Mouse (Mus musculus): ENCODE results near the gene Tex101.
A peak's percentile ranks its signal among the peaks of the same experiment; 100 is the strongest.
"Not testable (repeated sequence)": the region's sequence is repeated elsewhere in the genome, so short reads cannot be mapped to it uniquely, and the experiment has no call there.

Gene Tex101

DNA sequence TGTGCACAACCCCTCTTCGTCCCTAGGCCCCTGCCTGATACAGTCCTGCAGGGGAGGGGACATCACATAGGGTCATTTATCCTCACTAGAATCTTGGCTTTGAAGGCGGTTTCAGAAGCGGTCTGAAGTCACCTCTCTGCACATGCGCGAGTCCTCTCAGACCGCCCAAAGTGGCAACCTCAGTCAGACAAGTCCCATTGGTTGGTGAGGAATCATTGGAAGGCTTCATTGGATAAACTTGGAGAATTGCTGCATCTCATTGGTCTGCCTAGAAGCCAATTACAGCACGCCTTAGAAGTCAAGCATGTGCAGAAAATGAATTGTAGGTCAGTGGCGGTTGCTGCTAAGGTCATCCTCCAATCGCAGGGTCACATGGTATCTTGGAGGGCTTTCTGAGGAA is at the start of gene Tex101:
Gene Tex101 (minus strand): TSS at position 101 of the 400 bp plus-strand sequence.
- no peak for DNase-seq

DNA sequence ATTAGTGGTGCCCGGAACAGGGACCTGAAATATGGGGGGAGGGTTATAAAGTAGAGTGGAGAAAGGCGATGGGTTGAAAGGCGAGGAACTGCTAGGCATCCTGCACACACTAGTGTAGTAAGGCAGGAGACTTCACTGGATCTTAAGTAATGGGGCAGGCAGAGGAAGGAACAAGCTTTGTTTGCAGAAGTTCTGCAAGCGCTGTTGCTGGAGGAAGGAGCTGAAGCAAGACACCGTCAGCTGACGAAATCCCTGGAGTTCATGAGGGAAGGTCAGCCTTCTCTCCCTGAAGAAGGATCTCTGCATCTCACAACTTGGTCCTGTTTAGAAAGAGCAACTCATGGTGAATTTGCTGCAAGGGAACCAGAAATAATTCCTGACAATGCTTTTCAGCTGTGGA is 38.6 kb upstream of the Tex101 start:
- DNase-seq, result no peak

DNA sequence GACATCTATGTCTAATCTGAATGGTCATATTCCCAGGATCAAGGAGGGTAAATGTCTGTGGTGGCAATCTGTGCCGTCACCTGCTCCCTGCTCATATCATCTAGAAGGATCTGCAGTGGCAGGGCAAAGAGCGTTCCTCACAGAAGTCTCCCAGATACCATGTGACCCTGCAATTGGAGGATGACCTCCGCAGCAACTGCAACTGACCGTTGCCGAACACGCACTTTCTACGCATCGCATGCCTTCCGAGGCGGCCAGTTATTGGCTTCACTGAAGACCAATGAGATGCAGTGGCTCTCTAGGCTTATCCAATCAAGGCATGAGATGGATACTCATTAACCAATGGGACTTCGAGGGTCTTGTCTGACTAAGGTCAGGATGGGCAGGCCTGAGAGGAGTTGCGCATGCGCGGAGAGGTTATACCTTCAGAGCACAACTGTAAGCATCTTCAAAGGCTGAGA is 32.4 kb upstream of the Tex101 start, which contains the start of gene BC049730:
Gene BC049730 (plus strand): TSS at position 411 of the 461 bp plus-strand sequence.
- DNase-seq, result no peak

DNA sequence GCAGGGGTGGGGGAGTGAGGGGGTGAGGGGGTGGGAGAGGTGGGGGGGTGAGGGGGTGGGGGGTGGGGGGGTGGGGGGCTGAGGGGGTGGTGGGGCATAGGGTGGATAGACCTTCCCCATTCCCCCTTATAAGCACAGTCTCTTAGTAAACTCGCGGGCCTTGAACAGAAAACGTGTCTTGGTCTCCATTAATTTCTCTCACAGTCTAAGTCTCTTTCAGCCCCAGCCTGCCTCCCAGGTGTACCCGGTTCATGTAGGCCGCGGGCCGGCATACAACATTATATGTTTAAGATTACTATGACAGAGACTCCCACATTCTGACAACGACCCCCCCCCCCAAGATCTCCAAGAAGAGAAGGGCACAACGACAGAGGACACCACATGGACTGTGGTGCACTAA is 26.4 kb upstream of the Tex101 start:
- not testable (repeated sequence) for DNase-seq

DNA sequence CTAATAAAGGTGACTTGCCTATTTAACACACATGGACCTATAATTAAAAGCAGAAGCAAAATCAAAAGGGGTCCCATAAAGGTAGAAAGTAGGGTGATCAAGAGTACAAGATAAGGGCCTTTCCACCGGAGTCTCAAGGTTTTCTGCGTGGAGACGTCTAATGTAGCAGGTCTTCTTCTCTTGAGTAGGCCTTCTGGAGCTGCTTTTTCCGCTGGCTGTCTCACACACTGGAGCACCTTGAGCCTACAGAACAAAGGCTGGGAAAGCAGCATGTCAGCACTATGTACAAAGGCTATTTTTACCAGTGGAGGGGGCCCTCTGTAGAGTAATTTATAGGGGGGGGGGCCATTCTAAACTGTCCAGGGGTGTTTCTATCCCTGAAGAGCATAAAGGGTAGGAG is 21.4 kb upstream of the Tex101 start:
- not testable (repeated sequence) for DNase-seq

- DNase-seq, result not testable (repeated sequence)
These were observed 16.2 kb upstream of the Tex101 start for GRCm38 (mm10) chr7:24692693-24693092.

DNA sequence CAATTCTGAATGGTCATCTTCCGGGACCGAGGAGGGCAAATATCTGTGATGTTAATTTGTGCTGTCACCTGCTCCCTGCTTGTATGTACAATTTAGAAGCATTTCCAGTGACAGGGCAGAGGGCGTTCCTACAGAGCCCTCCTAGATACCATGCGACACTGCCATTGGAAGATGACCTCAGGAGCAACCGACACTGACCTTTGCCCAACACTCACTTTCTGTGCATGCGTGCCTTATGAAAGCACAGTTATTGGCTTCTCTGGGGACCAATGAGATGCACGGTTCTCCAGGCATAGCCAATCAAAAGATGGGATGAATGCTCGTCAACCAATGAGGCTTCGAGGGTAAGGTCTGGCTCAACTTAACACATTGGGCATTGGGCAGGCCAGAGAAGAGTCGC is 11.0 kb upstream of the Tex101 start:
- DNase-seq, result not testable (repeated sequence)

DNA sequence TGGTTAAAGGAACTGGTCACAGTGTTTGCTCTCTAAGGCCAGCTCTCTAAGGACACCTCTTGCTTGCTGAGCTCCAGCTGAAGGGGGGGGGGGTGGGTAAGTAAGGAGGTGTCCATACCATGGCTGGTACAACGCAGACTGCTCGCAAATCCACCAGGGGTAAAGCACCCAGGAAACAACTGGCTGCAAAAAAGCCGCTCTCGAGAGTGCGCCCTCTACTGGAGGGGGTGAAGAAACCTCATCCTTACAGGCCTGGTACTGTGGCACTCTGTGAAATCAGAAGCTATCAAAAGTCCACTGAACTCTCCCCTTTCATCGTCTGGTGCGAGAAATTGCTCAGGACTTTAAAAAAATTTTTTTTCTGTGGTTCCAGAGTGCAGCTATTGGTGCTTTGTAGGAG is 7.6 kb upstream of the Tex101 start:
- DNase-seq, result not testable (repeated sequence)

DNA sequence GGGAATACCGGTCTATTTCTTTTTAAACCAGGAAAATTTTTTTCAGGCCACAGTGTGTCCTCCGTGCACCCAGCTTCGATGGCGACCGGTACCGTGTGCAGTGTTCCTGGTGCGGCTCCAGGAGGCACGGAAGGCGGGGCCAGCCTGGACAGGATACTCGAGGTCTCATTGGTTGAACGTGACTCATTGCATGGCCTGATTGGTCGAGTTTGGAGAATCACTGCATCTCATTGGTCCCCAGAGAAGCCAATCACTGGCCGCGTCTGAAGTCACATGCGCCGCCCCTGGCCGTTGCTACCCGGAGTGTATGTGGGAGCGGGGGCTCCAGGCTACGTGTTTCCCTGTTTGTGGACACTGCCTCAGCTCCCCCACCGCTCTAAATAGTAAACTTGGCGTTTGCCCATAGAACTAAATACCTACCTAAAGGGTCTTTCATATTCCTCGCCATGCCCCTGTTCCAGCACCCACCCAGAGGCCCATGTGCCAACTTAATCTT is 4.5 kb downstream of the Tex101 start:
- no peak for DNase-seq

DNA sequence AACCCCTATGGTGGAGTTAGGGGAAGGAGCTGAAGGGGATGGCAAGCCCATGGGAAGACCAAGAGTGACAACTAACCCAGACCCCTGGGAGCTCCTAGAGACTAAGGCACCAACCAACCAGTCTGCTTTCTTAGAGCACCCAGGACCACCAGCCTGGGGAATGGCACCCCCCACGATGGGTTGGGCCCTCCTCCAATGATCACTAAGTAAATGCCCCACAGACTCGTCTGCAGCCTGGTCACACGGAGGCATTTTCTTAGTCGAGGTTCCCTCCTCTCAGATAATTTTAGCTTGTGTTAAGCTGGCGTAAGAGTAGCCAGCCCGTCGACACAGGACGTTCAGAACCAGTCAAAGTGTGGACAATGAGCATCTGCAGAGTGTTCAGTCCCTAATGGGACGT is 11.5 kb downstream of the Tex101 start:
- no peak for DNase-seq

DNA sequence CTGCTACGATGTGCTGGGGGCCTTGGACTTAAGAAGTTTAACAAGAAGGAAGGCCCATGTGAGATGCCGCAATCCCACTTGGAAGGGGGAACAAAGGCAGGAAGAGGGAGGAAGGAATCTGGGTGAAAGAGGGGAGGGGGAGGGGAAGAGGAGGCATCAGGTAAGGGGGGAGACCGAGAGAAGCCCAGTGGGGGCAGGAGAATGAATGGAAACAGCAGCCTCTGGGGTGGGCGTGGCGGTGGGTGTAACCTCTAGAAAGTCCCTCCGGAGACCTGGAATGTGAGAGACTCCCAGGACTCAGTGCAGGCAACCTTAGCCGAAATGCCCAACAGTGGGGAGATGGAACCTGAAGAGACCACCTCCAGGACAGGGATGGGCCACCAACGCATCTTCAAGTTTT is 12.2 kb downstream of the Tex101 start:
- no peak for DNase-seq

DNA sequence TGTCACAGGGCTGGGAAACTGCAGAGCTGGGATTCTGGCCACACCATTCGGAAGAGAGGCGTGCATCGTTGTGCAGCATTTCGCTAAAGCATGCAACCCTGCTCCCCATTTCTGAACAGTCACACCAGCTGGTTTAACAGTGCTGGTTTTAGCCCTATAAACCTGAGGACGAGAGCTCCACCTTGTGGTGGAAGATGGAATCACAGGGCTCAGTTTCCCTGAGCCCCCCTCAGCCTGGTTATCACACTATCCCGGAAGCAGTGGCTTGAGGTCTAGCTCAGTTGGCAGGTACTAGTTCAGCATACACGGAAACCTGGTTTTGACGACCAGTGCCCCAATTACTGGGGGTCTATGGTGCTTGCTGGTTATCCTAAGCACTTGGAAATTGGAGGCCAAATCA is 13.9 kb downstream of the Tex101 start:
- peak; percentile 26 for DNase-seq

DNA sequence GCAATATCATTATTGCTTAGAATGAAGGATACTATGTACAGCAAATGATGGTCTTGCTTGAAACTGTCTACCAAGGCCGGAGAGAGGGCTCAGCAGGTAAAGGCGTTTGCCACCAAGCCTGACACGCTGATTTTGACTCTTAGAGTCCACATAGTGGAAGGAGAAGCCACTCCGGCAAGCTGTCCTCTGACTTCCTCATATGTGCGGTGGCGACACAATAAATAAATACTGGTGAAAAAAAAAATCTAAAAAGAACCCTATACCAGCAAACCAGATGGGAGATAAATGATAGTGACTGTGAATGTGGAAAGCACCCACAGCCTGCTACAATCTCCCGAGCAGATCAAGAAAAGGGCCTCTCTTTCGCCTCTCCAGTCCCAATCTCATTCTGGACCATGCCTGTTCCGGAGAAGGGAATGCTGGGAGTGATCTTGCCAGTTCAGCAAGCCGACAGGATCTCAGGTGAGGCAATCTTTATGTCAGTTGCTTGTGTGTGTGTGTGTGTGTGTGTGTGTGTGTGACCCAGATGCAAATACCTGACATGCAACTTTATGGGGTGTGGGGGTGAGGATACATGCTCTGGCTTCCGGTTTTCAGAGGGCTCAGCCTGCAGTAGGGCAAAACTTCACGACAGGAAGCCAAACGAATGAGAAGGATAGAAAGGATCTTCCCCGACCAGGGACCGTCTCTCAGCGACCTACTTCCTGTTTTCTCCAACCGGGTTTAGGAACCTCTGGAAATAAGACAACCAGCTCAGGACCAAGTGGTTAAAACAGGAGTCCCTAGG is 15.2 kb downstream of the Tex101 start:
- DNase-seq, result no peak

DNA sequence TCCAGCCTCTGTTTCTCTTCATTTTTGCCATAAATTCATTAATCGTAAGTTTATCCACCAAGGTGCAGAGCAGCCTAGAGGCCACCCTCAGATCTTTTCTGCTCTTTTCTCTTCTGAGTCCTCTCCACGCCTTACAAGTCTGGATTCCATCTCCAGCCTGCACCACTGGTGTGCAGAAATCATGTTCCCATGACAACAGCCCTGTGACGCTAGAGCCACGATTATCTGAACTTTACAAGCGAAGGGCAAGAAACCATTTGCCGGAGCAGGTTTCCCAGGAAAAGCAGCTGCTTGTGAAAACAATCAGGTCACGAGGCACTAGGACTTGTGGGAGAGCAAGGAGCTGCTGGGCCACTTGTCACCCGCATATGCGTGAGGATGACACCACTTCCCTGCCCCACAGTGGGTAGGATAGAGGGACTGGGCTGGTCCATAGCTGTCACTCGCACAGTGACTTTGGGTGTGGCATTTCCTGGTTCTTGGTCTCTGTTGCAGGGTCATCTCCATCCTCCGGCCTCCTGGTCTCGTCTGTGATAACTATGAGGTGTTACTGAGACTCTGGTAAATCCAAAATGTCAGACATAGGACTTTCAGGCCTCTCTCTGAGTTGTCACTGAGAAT is 16.6 kb downstream of the Tex101 start:
- no peak for DNase-seq

DNA sequence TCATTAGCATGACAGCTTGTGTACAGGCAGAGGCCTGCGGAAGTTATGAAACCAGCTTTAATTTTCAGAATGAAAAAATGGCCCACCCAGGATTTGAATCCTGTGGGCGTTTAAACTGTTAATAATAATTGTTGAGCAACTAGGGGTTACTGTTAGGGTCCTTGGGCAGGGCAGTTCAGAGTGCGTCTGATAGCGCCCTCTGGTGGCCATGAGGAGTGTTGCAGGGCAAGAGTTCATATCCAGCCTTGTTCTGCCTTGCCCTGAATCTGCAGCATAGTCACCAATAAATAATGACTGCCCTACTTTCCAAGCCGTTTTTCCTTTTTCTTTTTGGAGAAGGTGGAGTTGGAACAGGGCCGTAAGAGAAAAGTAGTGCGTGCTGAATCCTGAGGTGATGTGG is 22.8 kb downstream of the Tex101 start:
- DNase-seq, result peak; percentile 18

DNA sequence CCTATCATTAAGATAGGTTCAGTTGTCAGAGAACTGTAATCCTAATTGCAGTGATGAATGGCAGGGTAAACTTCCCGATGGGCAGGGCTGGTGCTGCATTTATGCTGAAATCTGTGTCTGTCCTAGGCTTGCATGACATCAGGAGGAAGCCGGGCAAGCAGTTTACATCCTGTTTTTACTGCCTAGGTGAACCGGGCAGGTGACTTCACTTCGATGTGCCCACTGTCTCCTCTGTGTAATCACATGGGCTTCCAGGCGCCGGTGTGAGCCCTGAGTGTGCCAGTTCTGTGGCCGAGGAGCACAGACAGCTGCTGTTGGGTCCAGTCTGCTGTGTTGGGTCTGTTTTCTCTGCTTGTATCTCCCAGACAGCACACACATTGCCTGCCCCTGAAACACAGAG is 30.0 kb downstream of the Tex101 start:
- DNase-seq, result no peak

- no peak for DNase-seq
These were observed 31.5 kb downstream of the Tex101 start for GRCm38 (mm10) chr7:24644996-24645395.

DNA sequence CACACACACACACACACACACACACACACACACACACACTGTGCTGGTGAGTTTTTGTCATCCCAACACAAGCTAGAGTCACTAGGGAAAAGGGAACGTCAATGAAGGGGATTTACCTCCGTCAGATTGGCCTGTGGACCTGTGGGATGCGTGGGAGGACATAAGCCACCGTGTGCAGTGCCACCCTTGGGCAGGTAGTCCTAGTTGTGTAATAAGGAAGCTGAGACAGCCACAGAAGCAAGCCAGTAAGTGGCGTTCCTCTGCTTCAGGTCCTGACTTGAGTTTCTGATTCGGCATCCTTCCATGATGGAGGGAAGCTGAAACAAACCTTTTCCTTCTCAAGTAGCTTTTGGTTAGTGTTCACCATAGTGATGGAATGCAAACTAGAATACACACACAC is 32.0 kb downstream of the Tex101 start:
- no peak for DNase-seq

DNA sequence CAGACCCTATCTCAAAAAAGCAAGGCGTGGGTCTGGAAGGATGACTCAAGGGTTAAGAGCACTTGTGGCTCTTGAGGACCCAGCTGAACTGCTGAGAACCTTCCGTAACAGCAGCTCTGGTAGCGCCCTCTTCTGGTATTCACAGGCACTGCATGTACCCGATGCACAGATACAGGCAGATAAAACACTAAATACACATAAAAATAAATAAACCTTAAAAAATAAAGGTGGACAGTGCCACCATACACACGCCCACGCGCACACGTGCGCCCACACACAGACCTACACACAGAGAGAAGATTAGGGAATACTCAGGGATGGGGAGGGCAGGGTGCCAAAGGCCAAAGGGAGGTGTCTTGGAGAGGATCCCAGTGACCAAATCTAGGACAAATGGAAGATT is 34.0 kb downstream of the Tex101 start:
- DNase-seq, result no peak

DNA sequence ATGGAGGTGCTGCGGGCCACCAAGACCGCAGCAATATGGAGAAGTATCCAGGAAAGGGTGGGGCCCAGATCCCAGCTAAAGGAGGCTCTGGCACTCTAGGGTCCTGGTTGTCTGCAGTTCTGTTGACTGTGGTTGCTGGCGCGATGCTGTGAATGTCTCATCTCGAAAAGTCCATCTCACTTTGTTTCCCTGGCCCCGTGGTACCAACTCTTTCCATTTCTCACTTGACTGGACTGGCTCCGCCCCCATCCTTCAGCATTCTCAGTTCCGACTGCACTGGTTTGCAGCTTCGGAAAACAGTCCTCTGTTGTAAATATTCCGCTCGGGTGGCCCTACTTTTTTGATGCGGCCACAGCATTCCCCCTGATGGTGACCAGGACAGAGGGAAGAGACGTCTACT is 36.0 kb downstream of the Tex101 start:
- no peak for DNase-seq

DNA sequence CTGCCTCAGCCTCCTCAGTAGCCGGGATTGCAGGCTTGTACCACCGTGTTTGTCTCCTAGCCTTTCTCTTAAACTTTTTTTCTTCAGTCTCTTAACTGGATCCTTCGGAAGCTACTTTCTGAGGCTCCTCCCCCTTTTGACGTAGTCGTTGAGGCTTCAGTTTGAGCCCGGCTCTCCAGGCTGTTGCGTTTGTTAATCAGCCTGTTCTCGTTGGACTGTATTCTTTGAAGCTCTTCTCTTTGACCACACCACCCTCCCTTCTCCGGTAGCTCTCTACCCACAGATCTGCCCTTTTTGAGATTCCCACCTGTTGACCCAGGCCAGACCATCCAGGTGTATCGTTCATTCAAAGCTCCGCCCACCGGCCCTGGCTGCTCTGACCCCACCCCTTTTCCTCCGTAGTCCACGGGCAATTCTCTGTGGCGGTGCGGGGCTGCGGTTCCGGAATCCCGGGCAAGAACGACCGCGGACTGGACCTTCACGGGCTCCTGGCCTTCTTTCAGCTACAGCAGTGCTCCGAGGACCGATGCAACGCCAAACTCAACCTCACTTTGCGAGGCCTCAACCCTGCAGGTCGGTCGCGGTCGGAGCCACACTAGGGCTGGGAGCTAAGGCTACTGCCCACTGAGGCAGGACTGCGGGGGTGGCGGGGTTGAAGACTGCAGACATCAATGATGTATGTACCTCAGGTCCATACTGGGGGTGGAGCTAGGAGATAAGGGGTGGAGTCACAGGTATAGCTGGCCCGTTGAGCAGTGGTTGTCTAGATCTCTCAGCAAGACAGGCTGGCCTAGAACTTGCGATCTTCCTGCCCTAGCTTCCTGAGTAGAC is 38.2 kb downstream of the Tex101 start:
- DNase-seq, result no peak

DNA sequence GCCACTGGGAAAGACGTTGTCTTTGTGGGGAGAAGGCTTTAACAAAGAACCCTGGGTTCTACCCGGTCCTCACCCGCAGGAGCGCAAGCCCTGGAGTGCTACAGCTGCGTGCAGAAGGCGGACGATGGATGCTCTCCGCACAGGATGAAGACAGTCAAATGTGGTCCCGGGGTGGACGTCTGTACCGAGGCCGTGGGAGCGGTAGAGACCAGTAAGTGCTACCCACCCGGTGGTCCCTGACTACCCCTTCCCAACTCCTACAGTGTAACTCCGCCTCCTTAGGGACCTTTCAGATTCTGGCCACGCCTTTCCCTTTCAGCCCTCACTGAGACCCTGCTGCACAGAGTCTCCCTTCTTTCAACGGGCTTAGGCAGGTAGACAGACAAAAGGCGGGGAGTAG is 39.4 kb downstream of the Tex101 start:
- no peak for DNase-seq

DNA sequence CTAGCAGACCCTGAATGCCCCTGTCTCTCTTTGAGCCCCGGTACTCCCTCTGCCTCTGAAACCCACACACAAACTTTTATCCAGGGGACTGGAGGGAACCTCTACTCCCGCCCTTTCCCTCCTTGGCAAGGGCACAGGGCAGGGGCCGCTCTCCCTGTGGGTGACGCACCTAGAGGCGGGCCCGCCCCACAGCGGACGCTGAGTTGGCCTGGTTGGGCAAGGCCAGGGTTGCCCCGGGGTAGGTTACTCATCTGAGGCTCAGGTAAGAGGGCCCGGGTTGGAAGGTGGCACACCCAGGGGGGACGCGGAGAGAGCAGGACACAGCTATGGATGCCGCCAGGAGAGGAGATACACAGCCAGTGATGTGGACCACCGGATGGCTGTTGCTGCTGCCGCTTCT is 40.2 kb downstream of the Tex101 start, which contains the start of gene Lypd3:
Gene Lypd3 (plus strand): TSS at position 287 of the 400 bp plus-strand sequence.
- DNase-seq, result no peak
